Mouse (Mus musculus) ovary, postnatal 14 days (tissue): ENCODE measurements at regions not wholly inside any gene's neighbourhood (a gene's known extent, or its start where the extent isn't known, plus 50 kb on each side); places are given as distances from the start of the nearest gene placed in this dataset.

Experiments used
- DNase-seq: peaks from one replicate; pipeline ENCODE4 v3.0.0; 2022; ENCODE audit warnings: low spot score

- no peak for DNase-seq
Observed at GRCm38 (mm10) chr2:50832471-50832870, 316.4 kb downstream of the Rnd3 start.

- no peak for DNase-seq
Observed at GRCm38 (mm10) chr2:50830056-50830720, 318.7 kb downstream of the Rnd3 start.

GRCm38 (mm10) chr2:50827097-50827496, 321.8 kb downstream of the Rnd3 start:
- no peak for DNase-seq

GRCm38 (mm10) chr2:50826537-50826936, 322.4 kb downstream of the Rnd3 start:
- no peak for DNase-seq

GRCm38 (mm10) chr2:50825626-50826025, 323.3 kb downstream of the Rnd3 start:
- no peak for DNase-seq

GRCm38 (mm10) chr2:50824782-50825181, 324.1 kb downstream of the Rnd3 start:
- DNase-seq, result no peak

- no peak for DNase-seq
Observed at GRCm38 (mm10) chr2:50822738-50823137, 326.2 kb downstream of the Rnd3 start.

- no peak for DNase-seq
Observed at GRCm38 (mm10) chr2:50819305-50819665, 329.6 kb downstream of the Rnd3 start.

- DNase-seq, result no peak
Observed at GRCm38 (mm10) chr2:50818557-50819304, 330.2 kb downstream of the Rnd3 start.

- DNase-seq, result no peak
Observed at GRCm38 (mm10) chr2:50816364-50816763, 332.5 kb downstream of the Rnd3 start.

GRCm38 (mm10) chr2:50815541-50815940, 333.4 kb downstream of the Rnd3 start:
- no peak for DNase-seq

- DNase-seq, result no peak
Observed at GRCm38 (mm10) chr2:50813568-50814461, 335.1 kb downstream of the Rnd3 start.

- DNase-seq, result no peak
Observed at GRCm38 (mm10) chr2:50812296-50812695, 336.6 kb downstream of the Rnd3 start.

GRCm38 (mm10) chr2:50810336-50811066, 338.4 kb downstream of the Rnd3 start:
- DNase-seq, result no peak

GRCm38 (mm10) chr2:50809823-50810222, 339.1 kb downstream of the Rnd3 start:
- no peak for DNase-seq

GRCm38 (mm10) chr2:50807162-50807960, 341.6 kb downstream of the Rnd3 start:
- no peak for DNase-seq

- DNase-seq, result no peak
Observed at GRCm38 (mm10) chr2:50805645-50806044, 343.3 kb downstream of the Rnd3 start.

GRCm38 (mm10) chr2:50796087-50796486, 352.8 kb downstream of the Rnd3 start:
- DNase-seq, result no peak

GRCm38 (mm10) chr2:50793616-50794015, 355.3 kb downstream of the Rnd3 start:
- no peak for DNase-seq

GRCm38 (mm10) chr2:50793067-50793466, 355.8 kb downstream of the Rnd3 start:
- no peak for DNase-seq

GRCm38 (mm10) chr2:50789051-50789651, 359.8 kb downstream of the Rnd3 start:
- peak; percentile 7 for DNase-seq
